ENCODE assay signal across 12 mouse cellular contexts in genomic region chr11:114576803-114577202, GRCm38 (mm10).
DNase-seq lines count a peak whose midpoint lies in the region; ATAC-seq and TF ChIP-seq lines count a peak whose summit lies in the region.
"Had no signal": no experiment of that assay in that cellular context is flagged by ENCODE, and none has a peak within 500 bp of the region (broad histone marks: within the 10 kb centered on the region; RNA-seq: fewer than 3 reads in every experiment).

No protein-coding gene starts in this region.

- ATAC-seq in megakaryocyte-erythroid progenitor cell, adult 5-6 weeks (replicated peaks; ENCODE audit: low FRiP score, low TSS enrichment, poor library complexity, severe bottlenecking): peak; percentile 81
- ATAC-seq: forebrain, embryonic 16.5 days had no signal

- 68% methylated on average over 8 of the region's 8 CpGs for WGBS in bone marrow, adult 2 months

- DNase-seq in gastrocnemius, adult 2 months: no peak
- no peak for DNase-seq in gastrocnemius, adult 18-20 months (ENCODE audit: low spot score)
- DNase-seq in 416B (ENCODE audit: low read depth): peak; percentile 54
- no peak for DNase-seq in cerebellum, postnatal 36 days
- no peak for DNase-seq in cerebellum, adult 9-11 months
- no peak for DNase-seq in embryo, embryonic 10 days (ENCODE audit: low spot score)
- DNase-seq: adrenal gland, adult 8-10 months; right cerebral cortex, postnatal 4 days had no signal

- TF ChIP-seq POLR2A in bone marrow, adult 2 months (IDR thresholded peaks at IDR 0.05; ENCODE audit: borderline replicate concordance, control insufficient read depth, low read depth, low read length): no peak

- H3K27ac ChIP-seq in gastrocnemius, adult 2 months: no peak overlapping the region
- no peak overlapping the region for H3K27ac ChIP-seq in bone marrow, adult 2 months (ENCODE audit: control insufficient read depth, insufficient read depth, low read depth, low read length, poor library complexity)
- H3K27ac ChIP-seq: heart, embryonic 13.5 days had no signal

- intact Hi-C loops in gastrocnemius, adult 2 months (cut with DNase I): no loop called here

- peak; percentile 39 for TF ChIP-seq CTCF in gastrocnemius, adult 2 months (IDR thresholded peaks at IDR 0.05)
- peak; percentile 62 for TF ChIP-seq CTCF in bone marrow, adult 2 months (IDR thresholded peaks at IDR 0.05; ENCODE audit: control insufficient read depth, insufficient read depth, low read length)

- H3K4me1 ChIP-seq in bone marrow, adult 2 months (ENCODE audit: control insufficient read depth, insufficient read depth, low read length): no peaks in the 10 kb centered on the region
- H3K4me1 ChIP-seq: heart, embryonic 13.5 days had no signal

- no peak overlapping the region for H3K4me3 ChIP-seq in gastrocnemius, adult 2 months
- no peak overlapping the region for H3K4me3 ChIP-seq in bone marrow, adult 2 months (replicated peaks; ENCODE audit: control insufficient read depth, low read depth, low read length)
- H3K4me3 ChIP-seq: heart, embryonic 13.5 days had no signal
